Mouse (Mus musculus) bone marrow, adult 2 months (tissue): ENCODE data around the gene Rapgef4. TPM values are rescaled to one million over a fixed set of nuclear protein-coding genes. Genes with fewer than 3 reads are reported as not detected.

Experiments
- H3K27ac ChIP-seq: fragments of 200-500 bp; 2 replicates; pipeline ENCODE4 v1.5.1; 2012; ENCODE audit warnings: low read depth, mild to moderate bottlenecking, control low read depth, inconsistent platforms, low read length; ENCODE audit not compliant: control insufficient read depth, poor library complexity, insufficient read depth
- H3K4me1 ChIP-seq: fragments of 200-500 bp; 2 replicates; pipeline ENCODE4 v1.6.1; 2011; ENCODE audit warnings: low read length; ENCODE audit not compliant: control insufficient read depth, insufficient read depth
- H3K4me3 ChIP-seq: fragments of 200-500 bp; replicated peaks from 2 replicates; pipeline ENCODE3; 2011; ENCODE audit warnings: mild to moderate bottlenecking, low read depth, low read length, control low read depth; ENCODE audit not compliant: control insufficient read depth
- CTCF ChIP-seq: fragments of 200-500 bp; IDR thresholded peaks from 2 replicates; pipeline ENCODE4 v1.5.1; 2011; ENCODE audit warnings: low read length, control low read depth; ENCODE audit not compliant: control insufficient read depth, insufficient read depth
- POLR2A ChIP-seq: fragments of 200-500 bp; IDR thresholded peaks from 2 replicates; pipeline ENCODE4 v1.6.1; 2011; ENCODE audit warnings: low read depth, mild to moderate bottlenecking, control low read depth, low read length, borderline replicate concordance; ENCODE audit not compliant: control insufficient read depth
- WGBS: fragments of 180-500 bp; shearing (Covaris S2); methylation state at CpG from one replicate; pipeline ENCODE4 v1.1.7; 2018; 5-methylcytosine and 5-hydroxymethylcytosine counted together
- polyA plus RNA-seq: library from polyadenylated mRNA; stranded (reverse); fragments of >200 nt; gene quantifications from 2 replicates; pipeline ENCODE4 v1.2.4, GENCODE M21; 2011; ENCODE audit warnings: low replicate concordance; ENCODE audit not compliant: missing spikeins, insufficient read depth, insufficient read length

Gene Rapgef4
- polyA plus RNA-seq, 1 experiment = 4.9 TPM

GRCm38 (mm10) chr2:72015366-72015765 lies 34.3 kb downstream of the Rapgef4 start:
- no peak for TF ChIP-seq CTCF
- no peak for TF ChIP-seq POLR2A
- H3K4me3 ChIP-seq = no peak overlapping the region
- H3K4me1 ChIP-seq = no peaks in the 10 kb centered on the region
- H3K27ac ChIP-seq = no peak overlapping the region
- 80% methylated on average over 8 of the region's 8 CpGs for WGBS

GRCm38 (mm10) chr2:72016013-72016412 lies 35.0 kb downstream of the Rapgef4 start:
- TF ChIP-seq POLR2A = no peak
- TF ChIP-seq CTCF = no peak
- Histone ChIP-seq H3K4me1 (no peaks in the 10 kb centered on the region), H3K4me3 (no peak overlapping the region), H3K27ac (no peak overlapping the region)
- WGBS = 60% methylated on average over 5 of the region's 5 CpGs

- H3K27ac ChIP-seq = no peak overlapping the region
- H3K4me1 ChIP-seq = no peaks in the 10 kb centered on the region
- TF ChIP-seq CTCF (no peak), POLR2A (no peak)
- no peak overlapping the region for H3K4me3 ChIP-seq
- WGBS = 76% methylated on average over 2 of the region's 2 CpGs
Observed at GRCm38 (mm10) chr2:72017168-72017567, 36.1 kb downstream of the Rapgef4 start.

GRCm38 (mm10) chr2:72018736-72019135 lies 37.7 kb downstream of the Rapgef4 start:
- Histone ChIP-seq H3K27ac (no peak overlapping the region), H3K4me1 (no peaks in the 10 kb centered on the region), H3K4me3 (no peak overlapping the region)
- 71% methylated on average over 1 of the region's 1 CpGs for WGBS
- TF ChIP-seq POLR2A = no peak
- no peak for TF ChIP-seq CTCF

GRCm38 (mm10) chr2:72020755-72021154 lies 39.7 kb downstream of the Rapgef4 start:
- Histone ChIP-seq H3K27ac (no peak overlapping the region), H3K4me3 (no peak overlapping the region), H3K4me1 (no peaks in the 10 kb centered on the region)
- 92% methylated on average over 15 of the region's 15 CpGs for WGBS
- TF ChIP-seq POLR2A = no peak
- no peak for TF ChIP-seq CTCF

- Histone ChIP-seq H3K27ac (no peak overlapping the region), H3K4me1 (no peaks in the 10 kb centered on the region), H3K4me3 (no peak overlapping the region)
- WGBS = 83% methylated on average over 5 of the region's 5 CpGs
- TF ChIP-seq POLR2A (no peak), CTCF (no peak)
Observed at GRCm38 (mm10) chr2:72021440-72021839, 40.4 kb downstream of the Rapgef4 start.

- 62% methylated on average over 3 of the region's 3 CpGs for WGBS
- Histone ChIP-seq H3K4me3 (no peak overlapping the region), H3K4me1 (no peaks in the 10 kb centered on the region), H3K27ac (no peak overlapping the region)
- TF ChIP-seq POLR2A = no peak
- no peak for TF ChIP-seq CTCF
Observed at GRCm38 (mm10) chr2:72021845-72022244, 40.8 kb downstream of the Rapgef4 start.

- 85% methylated on average over 5 of the region's 5 CpGs for WGBS
- Histone ChIP-seq H3K4me1 (no peaks in the 10 kb centered on the region), H3K4me3 (no peak overlapping the region), H3K27ac (no peak overlapping the region)
- TF ChIP-seq POLR2A = no peak
Observed at GRCm38 (mm10) chr2:72023791-72024190, 42.8 kb downstream of the Rapgef4 start.

GRCm38 (mm10) chr2:72025660-72026059 lies 44.6 kb downstream of the Rapgef4 start:
- no peaks in the 10 kb centered on the region for H3K4me1 ChIP-seq
- TF ChIP-seq CTCF (no peak), POLR2A (no peak)
- no peak overlapping the region for H3K4me3 ChIP-seq
- WGBS = 87% methylated on average over 5 of the region's 5 CpGs
- no peak overlapping the region for H3K27ac ChIP-seq

GRCm38 (mm10) chr2:72026506-72026905 lies 45.5 kb downstream of the Rapgef4 start:
- Histone ChIP-seq H3K4me3 (no peak overlapping the region), H3K27ac (no peak overlapping the region), H3K4me1 (no peaks in the 10 kb centered on the region)
- WGBS = 30% methylated on average over 1 of the region's 1 CpGs
- TF ChIP-seq CTCF (no peak), POLR2A (no peak)
